Mouse (Mus musculus): Measurements from ENCODE around the gene Ccdc162. TPM values are rescaled to one million over a fixed set of nuclear protein-coding genes. Genes with fewer than 3 reads are reported as not detected.

The Ccdc162 gene
- total RNA-seq, 2 experiments from 2014 or later, result 0.10 to 0.74 TPM

GRCm38 (mm10) chr10:41514301-41514700 is 202.1 kb downstream of the Ccdc162 start:
- intact Hi-C loops (cut with DNase I), result loop anchor here (10.0 kb wide), 2 partner anchors 470 to 780 kb away; no protein-coding TSS in a partner anchor
- no peak for DNase-seq

- intact Hi-C loops (cut with DNase I), result loop anchor here (5.0 to 10.0 kb wide), 3 partner anchors 54 to 502 kb away; partner anchors contain the start of genes Ak9, Fig4 and Zbtb24
- DNase-seq, result peak in 1 of 2 experiments; percentile 48
Measured at GRCm38 (mm10) chr10:41509160-41509559, 207.3 kb downstream of the Ccdc162 start.

DNA sequence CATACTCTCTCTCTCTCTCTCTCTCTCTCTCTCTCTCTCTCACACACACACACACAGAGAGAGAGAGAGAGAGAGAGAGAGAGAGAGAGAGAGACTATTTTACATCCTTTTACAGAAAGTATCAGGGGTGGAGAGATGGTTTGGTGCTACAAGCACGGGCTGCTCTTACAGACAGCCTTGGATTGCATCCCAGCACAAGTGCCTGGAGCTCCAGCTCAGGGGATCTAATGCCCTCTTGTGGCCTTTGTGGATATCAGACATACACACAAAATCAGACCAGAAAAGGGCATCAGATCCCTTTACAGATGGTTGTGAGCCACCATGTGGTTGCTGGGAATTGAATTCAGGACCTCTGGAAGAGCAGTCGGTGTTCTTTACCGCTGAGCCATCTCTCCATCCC is 211.0 kb downstream of the Ccdc162 start:
- DNase-seq, result peak; percentile 63 to 80
- intact Hi-C loops (cut with DNase I), result loop anchor here (5.0 to 10.0 kb wide), 3 partner anchors 51 to 498 kb away; partner anchors contain the start of genes Ak9, Fig4 and Zbtb24

DNA sequence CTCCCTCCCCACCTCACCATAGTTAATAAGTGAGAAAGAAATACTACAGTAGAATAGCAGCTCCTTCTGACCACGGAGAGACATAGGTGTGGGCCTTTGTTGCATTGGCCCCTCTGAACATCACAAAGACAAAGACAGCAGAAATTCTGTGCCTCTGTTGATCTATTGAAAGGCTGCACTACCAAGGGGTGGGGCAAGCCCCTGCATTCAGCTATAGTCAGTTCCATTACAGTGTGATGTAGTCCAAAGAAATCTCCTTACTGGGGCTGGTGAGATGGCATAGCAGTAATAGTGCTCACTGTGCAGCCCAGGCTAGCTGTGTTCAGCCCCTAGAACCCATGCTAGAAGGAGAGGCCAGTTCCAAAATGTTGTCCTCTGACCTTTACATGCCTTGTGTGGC is 211.4 kb downstream of the Ccdc162 start:
- intact Hi-C loops (cut with DNase I), result loop anchor here (5.0 to 10.0 kb wide), 3 partner anchors 50 to 498 kb away; partner anchors contain the start of genes Ak9, Fig4 and Zbtb24
- no peak for DNase-seq

DNA sequence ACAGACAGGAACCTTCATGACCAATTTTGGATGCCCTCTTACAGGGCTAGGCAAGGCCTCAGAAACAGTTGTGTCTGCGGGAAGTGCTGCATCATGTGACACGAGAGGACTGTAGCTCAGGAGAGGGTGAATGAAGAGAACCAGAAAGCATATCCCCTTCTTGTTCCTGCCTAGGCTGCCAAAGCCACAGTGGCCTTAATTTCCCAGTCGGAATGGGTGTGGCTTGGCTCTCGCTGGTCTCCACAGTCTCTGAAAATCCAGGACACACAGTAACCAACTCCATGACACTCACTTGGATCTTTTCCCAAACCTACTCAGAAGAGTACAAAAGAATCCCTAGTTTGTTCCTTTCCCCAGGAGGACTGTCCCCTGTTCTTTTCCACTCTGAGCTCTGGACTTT is 215.5 kb downstream of the Ccdc162 start:
- peak; percentile 49 to 61 for DNase-seq
- intact Hi-C loops (cut with DNase I), result loop anchor here (10.0 kb wide), 1 partner anchor 46 kb away; the partner anchor contains the start of gene Zbtb24

- no peak for DNase-seq
- intact Hi-C loops (cut with DNase I), result no loop called here
Measured at GRCm38 (mm10) chr10:41491111-41491510, 225.3 kb downstream of the Ccdc162 start.

DNA sequence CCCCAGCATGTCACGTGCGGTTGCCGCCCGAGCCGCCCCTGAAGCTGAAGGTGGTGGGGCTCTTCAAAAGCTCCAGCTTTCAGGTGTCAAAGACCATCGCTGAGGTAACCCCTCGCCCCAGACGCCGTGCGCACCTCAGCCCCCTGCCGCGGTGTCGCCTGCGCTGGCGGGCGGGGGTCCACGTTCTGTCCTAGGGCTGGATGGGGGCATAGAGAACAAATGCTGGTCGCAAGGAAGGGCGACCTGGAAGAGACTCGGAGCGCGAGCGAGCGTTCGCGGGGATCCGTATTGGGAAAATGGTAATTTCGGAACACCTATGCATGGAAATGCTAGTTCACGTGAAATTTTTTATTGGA is 225.9 kb downstream of the Ccdc162 start:
- intact Hi-C loops (cut with DNase I), result no loop called here
- no peak for DNase-seq

DNA sequence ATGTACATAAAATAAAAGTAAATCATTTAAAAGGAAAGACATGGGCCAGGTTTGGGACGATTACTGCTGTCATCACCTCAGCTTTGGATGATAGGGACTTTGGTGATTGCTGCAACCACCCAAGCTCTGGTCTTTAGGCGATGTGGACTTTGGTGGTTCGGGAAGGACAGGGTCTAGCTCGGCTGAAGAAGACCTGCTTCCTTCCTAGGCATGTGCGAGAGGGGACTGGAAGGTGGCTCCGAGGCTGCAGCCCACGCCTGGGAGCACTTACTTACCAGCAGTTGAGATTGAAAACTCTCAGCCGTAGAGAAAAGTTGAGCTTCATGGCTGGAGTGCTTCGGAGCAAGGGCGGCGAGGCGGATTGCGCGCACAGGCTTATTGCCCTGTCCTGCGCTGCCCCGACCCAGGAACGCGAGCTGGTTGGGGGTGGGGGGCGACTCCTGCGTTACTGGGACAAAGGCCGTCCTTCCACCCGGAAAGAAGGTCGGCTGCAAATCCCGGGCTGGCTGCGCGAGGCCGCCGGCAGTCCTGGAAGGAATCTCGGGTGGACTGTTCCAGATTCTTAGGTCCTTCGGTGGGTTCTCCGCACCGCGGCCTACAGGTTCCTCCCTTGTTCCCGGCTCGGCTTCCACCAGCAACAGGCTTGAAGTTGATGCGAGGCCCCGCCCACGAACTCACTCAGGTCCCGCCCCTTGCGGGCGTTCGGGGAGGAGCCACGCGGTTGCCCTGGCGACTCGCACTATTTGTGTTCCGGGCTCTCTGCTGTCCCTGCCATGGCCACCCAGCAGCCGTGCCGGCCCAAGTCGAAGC is 226.5 kb downstream of the Ccdc162 start, which contains the start of the genes Smpd2 and Ppil6:
TSS of gene Smpd2 (minus strand) at position 662 of the 810 bp plus-strand sequence.
TSS of gene Ppil6 (plus strand) at position 732 of the 810 bp plus-strand sequence.
- DNase-seq, result peak; percentile 96 to 97
- intact Hi-C loops (cut with DNase I), result no loop called here

GRCm38 (mm10) chr10:41489294-41489693 is 227.1 kb downstream of the Ccdc162 start:
- intact Hi-C loops (cut with DNase I), result no loop called here
- no peak for DNase-seq

DNA sequence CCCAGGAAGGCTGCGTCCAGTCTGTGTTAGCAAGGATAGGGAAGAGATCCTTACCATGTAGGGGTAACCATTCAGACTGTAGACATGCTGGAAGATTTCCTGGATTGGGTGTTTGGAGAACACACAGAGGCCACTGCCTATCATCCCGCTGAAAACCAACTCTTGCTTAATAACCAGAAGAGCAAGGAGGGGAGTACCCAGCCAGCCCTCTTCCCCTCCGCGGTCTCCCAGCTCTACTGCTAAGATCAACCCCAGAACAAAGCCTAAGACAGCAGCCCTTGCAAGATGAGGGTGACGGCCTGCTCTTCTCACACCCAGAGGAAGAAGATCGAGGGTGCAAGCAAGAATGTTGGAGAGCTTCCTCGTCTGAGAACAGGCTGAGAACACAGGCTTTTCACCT is 227.6 kb downstream of the Ccdc162 start:
- intact Hi-C loops (cut with DNase I), result no loop called here
- no peak for DNase-seq

Small RNA genes lying within 50 kb of the gene (microRNA-seq; reads per million reads assigned to microRNA genes)
- 0 reads per million in 2 experiments for gene Mir3473b

Other genes starting within 250 kb of the Ccdc162 start
- 10 to 100 TPM; 20.6 to 20.8 TPM for gene Mical1, start 240.3 kb downstream of the Ccdc162 start, total RNA-seq (2021)
- 10 to 100 TPM; 42.8 to 45.3 TPM for gene Smpd2, start 226.3 kb downstream of the Ccdc162 start, total RNA-seq (2021)
- gene Ppil6, start 226.2 kb downstream of the Ccdc162 start, total RNA-seq (2021), result 1 to 10 TPM; 1.6 to 3.0 TPM
- gene Cd164, start 197.2 kb downstream of the Ccdc162 start, total RNA-seq (2021), result 100 to 1,000 TPM; 140 to 155 TPM
- 1 to 10 TPM; 3.5 to 5.6 TPM for gene Cep57l1, start 93.2 kb upstream of the Ccdc162 start, total RNA-seq (2021)
- gene Sesn1, start 93.3 kb upstream of the Ccdc162 start, total RNA-seq (2021), result 100 to 1,000 TPM; 109 to 113 TPM

Measured in heart, postnatal 14 days (tissue).